Mouse (Mus musculus) frontal cortex, postnatal 25 days (tissue): ENCODE results near the gene Trim44.
A peak's percentile ranks its signal among the peaks of the same experiment; 100 is the strongest.

Experiments
- DNase-seq, 2 experiments: peaks; one replicate each; pipeline ENCODE4 v3.0.0; 2022; ENCODE audit warnings: low spot score in 2 of 2

Gene Trim44

GRCm38 (mm10) chr2:102407363-102408184, at the start of gene Trim44:
TSS of gene Trim44 (minus strand) at chr2:102407828.
- no peak for DNase-seq

GRCm38 (mm10) chr2:102455126-102455525, 47.5 kb upstream of the Trim44 start:
- DNase-seq: no peak

- DNase-seq: no peak
These were observed 45.8 kb upstream of the Trim44 start for GRCm38 (mm10) chr2:102453447-102453846.

GRCm38 (mm10) chr2:102451671-102452549, 44.3 kb upstream of the Trim44 start, which contains the start of gene Fjx1:
TSS of gene Fjx1 (minus strand) at chr2:102452499.
- peak; percentile 13 to 42 for DNase-seq

GRCm38 (mm10) chr2:102450761-102451670, 43.4 kb upstream of the Trim44 start:
- peak; percentile 21 to 29 for DNase-seq

- DNase-seq: peak; percentile 32 to 55
These were observed 42.7 kb upstream of the Trim44 start for GRCm38 (mm10) chr2:102450248-102450760.

GRCm38 (mm10) chr2:102449630-102450247, 42.1 kb upstream of the Trim44 start:
- peak in 1 of 2 experiments; percentile 18 for DNase-seq

- no peak for DNase-seq
These were observed 41.4 kb upstream of the Trim44 start for GRCm38 (mm10) chr2:102449056-102449455.

GRCm38 (mm10) chr2:102447831-102448230, 40.2 kb upstream of the Trim44 start:
- DNase-seq: no peak

- no peak for DNase-seq
These were observed 39.2 kb upstream of the Trim44 start for GRCm38 (mm10) chr2:102446851-102447250.

- DNase-seq: no peak
These were observed 29.9 kb upstream of the Trim44 start for GRCm38 (mm10) chr2:102437357-102438030.

- no peak for DNase-seq
These were observed 26.3 kb upstream of the Trim44 start for GRCm38 (mm10) chr2:102433879-102434278.

- no peak for DNase-seq
These were observed 23.5 kb upstream of the Trim44 start for GRCm38 (mm10) chr2:102431084-102431483.

- no peak for DNase-seq
These were observed 20.3 kb upstream of the Trim44 start for GRCm38 (mm10) chr2:102427974-102428373.

GRCm38 (mm10) chr2:102426434-102426833, 18.8 kb upstream of the Trim44 start:
- no peak for DNase-seq

GRCm38 (mm10) chr2:102416149-102416743, 8.6 kb upstream of the Trim44 start:
- DNase-seq: no peak

GRCm38 (mm10) chr2:102412738-102413137, 5.1 kb upstream of the Trim44 start:
- no peak for DNase-seq

- DNase-seq: no peak
These were observed 3.0 kb upstream of the Trim44 start for GRCm38 (mm10) chr2:102410615-102411014.

GRCm38 (mm10) chr2:102409741-102410140, 2.1 kb upstream of the Trim44 start:
- DNase-seq: no peak
